Mouse (Mus musculus) kidney, adult 9 months (tissue): Measurements from ENCODE around the gene Lrrc72.

Experiments used
- DNase-seq: peaks from one replicate; pipeline ENCODE4 v3.0.0; 2022

Gene Lrrc72

DNA sequence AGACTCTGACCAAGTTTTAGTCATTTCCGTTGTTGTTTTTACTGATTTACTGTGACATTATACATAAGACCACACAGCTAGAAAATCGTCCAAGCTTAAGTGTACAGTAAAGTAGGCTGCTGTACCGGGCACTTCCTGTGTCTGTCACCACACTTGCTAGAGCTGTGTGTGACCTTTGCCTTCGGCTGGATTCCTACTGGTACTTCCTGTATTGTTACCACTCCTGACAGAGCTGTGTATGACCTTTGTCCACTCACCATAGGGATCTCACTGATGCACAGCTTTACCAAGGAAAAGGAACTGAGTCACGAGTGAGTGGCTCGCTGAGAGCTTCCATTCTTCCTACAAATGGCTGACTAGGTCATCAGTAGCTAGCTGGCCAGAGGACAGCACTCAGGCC lies 66.1 kb downstream of the Lrrc72 start:
- DNase-seq, result no peak

DNA sequence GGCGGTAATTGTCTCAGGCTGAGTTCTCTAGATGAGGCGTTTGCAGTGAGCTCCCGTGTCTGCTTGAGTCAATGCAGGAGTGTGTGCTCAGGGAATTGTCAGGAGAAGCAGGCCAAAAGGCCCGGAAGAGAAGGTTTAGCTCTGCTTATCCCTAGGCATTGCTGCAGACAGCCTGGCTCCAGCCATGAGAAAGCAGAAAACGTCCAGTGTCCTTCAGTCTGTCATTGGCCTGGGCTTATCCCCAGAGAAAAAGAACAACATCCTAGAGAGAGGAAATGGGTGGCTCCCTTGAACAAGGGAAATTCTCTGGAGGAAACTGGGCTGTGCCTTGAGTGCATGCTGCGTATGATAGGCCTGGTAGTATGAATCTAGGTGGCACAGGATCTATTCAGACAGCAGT lies 70.6 kb downstream of the Lrrc72 start:
- peak; percentile 33 for DNase-seq

DNA sequence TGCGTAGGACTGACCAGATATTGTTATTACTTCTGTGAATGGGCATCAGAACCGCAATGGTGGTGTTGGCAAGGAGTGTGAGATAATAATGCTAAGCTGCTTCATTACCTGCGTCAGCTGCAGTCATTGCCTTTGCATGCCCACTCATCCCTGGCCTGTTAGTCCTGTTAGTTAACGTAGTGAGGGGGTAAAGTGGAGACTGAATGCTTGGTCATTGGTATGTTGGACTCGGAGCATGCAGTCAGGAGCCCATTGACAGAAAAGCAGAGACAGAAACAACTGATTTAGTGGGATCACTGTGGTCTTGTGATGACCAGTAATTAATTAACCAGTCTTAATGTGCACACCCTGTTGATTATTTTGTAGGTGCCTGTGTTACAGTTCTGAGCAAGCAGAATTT lies 76.0 kb downstream of the Lrrc72 start:
- DNase-seq, result peak; percentile 11

DNA sequence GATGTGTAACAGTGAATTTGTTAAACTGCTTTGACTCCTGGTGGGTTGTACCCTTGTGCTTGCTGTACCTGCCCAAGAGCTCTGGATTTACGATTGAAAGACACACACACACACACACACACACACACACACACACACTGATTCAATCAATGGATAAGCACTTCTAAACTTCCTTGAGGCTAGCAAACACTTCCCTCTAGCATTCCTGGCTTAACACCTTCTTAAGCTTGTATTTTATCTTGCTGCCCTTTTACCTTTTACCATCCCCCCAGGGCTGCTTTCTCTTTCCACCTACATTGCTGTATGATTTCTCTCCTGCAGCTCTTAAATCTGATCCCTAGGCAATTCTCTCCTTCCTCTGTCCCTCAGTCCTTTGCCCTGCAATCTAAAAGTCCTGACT lies 87.9 kb downstream of the Lrrc72 start:
- no peak for DNase-seq

DNA sequence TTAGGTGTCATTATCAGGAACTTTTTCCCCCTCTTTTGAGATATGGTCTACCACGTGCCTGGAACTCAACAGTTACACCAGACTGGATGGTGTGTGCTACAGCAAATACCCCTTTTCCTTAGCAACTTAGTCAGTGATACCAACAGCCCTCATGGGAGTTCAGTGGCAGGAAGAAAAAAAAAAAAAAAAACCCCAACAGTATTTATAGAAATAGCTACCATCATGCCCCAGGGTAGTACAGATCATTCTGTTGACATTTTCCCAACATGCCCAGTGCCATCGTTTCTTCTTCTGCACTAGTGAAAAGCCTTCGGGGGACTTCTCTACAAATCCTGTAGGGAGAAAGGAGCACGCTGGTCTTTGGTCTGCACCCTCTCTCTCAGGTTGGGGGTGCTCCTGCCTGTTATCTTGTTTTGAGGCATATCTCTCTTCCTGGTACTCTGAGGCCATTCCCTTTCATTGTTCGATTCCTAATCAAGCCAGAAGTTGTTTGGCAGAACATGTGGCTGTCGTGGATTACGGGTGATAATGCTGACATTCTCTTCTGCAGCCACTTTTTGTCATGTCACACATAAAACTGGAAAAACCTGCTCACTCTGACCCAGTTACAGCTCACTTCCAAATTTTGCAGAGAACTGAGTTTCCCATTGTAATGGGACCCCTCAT lies 88.9 kb downstream of the Lrrc72 start:
- DNase-seq, result no peak
